Mouse (Mus musculus): Measurements from ENCODE around the gene B4galt4.

DNA sequence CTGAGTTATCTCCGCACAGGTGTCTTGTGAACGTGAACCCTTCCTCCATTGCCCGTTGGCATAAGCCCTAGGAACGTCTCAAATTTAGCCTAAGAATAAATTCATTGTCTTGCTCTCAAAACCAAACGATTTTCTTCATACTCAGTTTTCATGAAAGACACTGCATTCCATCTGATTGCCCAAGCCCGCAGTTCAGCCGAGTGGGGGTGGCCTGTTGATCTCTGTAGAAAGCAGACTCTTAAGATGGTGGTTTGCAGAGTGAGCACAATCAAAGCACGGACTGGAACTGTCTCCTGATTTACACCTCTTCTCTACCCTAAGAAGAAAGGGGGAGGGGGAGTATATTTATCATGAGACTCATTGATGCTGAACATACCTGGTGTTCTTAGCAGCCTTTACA lies 20.3 kb downstream of the B4galt4 start:
- TF ChIP-seq CHD2 (IDR thresholded peaks at IDR 0.05; ENCODE audit: low read depth, low read length) (no peak), MAFK (IDR thresholded peaks at IDR 0.05; ENCODE audit: insufficient read depth, low read depth, low read length) (no peak), ZC3H11A (IDR thresholded peaks at IDR 0.05; ENCODE audit: borderline replicate concordance, low read depth, low read length) (no peak), HCFC1 (IDR thresholded peaks at IDR 0.05; ENCODE audit: borderline replicate concordance, insufficient read depth, low read length) (no peak)

Measured in ES-E14 (cell line).